Mouse (Mus musculus): ENCODE measurements at regions not wholly inside any gene's neighbourhood (a gene's known extent, or its start where the extent isn't known, plus 50 kb on each side); places are given as distances from the start of the nearest gene placed in this dataset.
"Not testable (repeated sequence)": the region's sequence is repeated elsewhere in the genome, so short reads cannot be mapped to it uniquely, and the experiment has no call there.

GRCm38 (mm10) chr10:43671785-43672184 lies 93.7 kb downstream of the Cd24a start:
- DNase-seq (ENCODE audit: low spot score in 2 of 2): no peak

- DNase-seq (ENCODE audit: low spot score in 2 of 2): no peak
Measured at GRCm38 (mm10) chr10:43672490-43672889, 94.4 kb downstream of the Cd24a start.

DNA sequence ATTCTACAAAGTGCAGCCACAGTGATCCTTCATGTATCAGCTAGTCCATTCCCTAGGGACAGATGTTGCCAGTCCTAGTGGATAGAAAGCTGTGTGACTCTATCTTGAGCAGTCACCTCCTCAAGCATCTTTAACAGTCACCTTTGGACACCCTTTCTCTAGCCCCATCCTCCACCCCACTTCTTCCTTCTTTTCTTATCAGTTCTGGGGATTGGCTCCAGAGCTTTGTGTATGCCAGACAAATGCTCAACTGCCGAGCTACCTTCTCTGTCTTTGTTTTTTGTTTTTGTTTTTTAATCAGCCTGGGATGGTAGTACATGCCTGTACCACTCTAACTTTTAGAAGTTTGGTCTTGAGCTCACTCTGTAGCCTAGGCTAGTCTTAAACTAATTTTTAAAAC lies 96.7 kb downstream of the Cd24a start:
- no peak for DNase-seq (ENCODE audit: low spot score in 2 of 2)

GRCm38 (mm10) chr10:43675495-43675894 lies 97.4 kb downstream of the Cd24a start:
- not testable (repeated sequence) for DNase-seq (ENCODE audit: low spot score in 2 of 2)

DNA sequence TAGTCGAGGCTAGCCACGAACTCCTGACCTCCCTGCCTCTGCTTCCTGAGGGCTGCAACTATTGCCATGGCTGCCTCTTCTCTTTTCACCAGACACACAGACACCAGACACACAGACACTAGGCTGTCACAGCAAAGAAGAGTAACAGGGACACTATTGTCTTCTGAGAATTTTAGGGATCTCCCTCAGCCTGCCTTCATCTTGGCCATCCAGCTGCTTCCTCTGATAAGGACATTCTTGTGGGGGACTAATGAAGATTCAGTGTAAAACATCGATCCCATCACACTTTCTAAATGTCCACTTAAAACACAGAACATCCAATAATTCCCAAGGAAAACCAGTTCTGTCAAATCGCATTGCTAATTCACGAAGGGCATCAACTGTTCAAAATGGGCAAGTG lies 98.2 kb downstream of the Cd24a start:
- DNase-seq (ENCODE audit: low spot score in 2 of 2): no peak

- no peak for DNase-seq (ENCODE audit: low spot score in 2 of 2)
Measured at GRCm38 (mm10) chr10:43684247-43685033, 106.4 kb downstream of the Cd24a start.

- peak in 1 of 2 experiments; percentile 30 for DNase-seq (ENCODE audit: low spot score in 2 of 2)
Measured at GRCm38 (mm10) chr10:43689161-43689913, 111.3 kb downstream of the Cd24a start.

- DNase-seq (ENCODE audit: low spot score in 2 of 2): no peak
Measured at GRCm38 (mm10) chr10:43689914-43690316, 111.8 kb downstream of the Cd24a start.

DNA sequence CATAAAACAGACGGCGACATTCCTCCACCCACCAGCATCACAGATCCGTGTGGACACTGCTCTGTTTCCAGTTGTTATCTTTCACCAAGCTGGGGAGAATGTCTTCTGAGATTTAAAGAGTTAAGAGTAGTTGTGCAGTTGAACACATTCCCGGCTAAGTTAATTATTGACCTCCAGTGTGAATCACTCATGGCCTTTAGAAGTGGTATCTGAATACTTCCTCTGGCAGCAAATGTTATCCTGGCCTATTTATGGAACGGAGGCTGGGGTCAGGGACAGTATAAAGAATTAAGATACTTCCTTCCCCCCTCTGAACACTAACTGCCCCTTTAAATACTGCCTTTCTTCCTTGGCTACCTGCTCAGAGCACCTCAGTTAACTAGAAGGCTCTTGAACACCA lies 115.9 kb downstream of the Cd24a start:
- no peak for DNase-seq (ENCODE audit: low spot score in 2 of 2)

DNA sequence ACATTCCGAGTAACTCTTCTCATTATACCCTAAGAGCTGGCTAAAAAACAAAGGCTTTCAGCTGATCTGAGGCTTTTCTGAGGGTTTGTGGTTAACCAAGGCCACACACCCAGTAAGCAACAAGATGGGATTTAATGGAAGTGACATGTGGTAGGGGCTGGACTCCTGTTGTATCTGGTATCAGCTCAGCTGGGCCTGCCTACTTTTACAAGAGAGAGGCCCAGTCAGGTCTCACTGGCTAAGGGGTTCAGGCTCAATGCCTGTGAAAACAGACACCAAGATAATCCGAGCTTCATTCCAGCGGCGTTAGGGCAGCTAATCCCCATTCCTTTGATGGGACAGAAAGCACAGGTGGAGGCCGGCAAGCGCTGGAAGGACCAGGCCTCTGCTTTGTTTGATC lies 116.4 kb downstream of the Cd24a start:
- DNase-seq (ENCODE audit: low spot score in 2 of 2): no peak

- no peak for DNase-seq (ENCODE audit: low spot score in 2 of 2)
Measured at GRCm38 (mm10) chr10:43695470-43695869, 117.4 kb downstream of the Cd24a start.

GRCm38 (mm10) chr10:43697917-43698316 lies 119.8 kb downstream of the Cd24a start:
- no peak for DNase-seq (ENCODE audit: low spot score in 2 of 2)

DNA sequence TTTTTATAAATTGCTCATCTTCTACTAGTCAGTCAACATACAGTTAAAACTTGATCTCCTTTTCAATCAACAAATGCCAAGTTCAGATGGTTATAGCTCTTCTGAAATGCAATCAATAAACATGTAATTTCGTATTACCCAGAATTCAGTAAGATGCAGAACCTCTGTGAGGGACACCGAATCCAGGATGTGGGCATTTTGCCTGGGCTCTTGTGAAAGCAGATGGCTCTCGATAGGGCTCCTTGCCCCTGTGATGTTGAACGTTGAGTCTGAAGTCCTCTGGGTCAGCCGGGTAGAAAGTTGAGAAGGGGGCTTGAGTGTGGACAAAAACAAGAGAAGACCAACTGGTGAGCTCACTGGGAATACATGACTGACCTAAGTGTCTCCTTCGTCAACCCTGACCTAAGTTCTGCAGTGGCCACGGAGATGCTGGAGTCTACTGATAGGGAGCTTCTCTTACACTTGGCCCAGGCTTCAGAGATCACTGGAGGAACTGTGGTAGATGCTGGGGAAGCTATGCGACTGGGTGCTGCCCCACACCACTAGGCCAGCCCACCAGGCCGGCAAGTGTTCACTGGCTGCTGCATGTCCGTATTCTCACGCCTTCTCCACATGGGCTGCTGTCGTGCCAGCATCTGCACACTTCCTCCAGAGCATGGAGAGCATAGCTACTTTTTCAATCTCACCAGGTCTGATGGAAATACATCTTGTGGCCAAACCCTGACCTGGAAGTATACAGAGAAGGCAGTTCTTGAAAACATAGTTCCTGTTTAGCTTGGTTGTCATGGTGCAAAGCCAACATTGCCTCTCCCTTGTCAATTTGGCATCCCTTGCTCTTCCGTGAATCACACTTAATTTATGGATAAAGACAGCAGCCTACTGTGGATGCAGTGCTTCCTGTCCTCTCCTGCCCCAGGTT lies 122.5 kb downstream of the Cd24a start:
- no peak for DNase-seq (ENCODE audit: low spot score in 2 of 2)

GRCm38 (mm10) chr10:43702895-43703294 lies 124.8 kb downstream of the Cd24a start:
- DNase-seq (ENCODE audit: low spot score in 2 of 2): no peak

GRCm38 (mm10) chr10:43706001-43706988 lies 128.2 kb downstream of the Cd24a start:
- no peak for DNase-seq (ENCODE audit: low spot score in 2 of 2)

- DNase-seq (ENCODE audit: low spot score in 2 of 2): no peak
Measured at GRCm38 (mm10) chr10:43707011-43707410, 128.9 kb downstream of the Cd24a start.

DNA sequence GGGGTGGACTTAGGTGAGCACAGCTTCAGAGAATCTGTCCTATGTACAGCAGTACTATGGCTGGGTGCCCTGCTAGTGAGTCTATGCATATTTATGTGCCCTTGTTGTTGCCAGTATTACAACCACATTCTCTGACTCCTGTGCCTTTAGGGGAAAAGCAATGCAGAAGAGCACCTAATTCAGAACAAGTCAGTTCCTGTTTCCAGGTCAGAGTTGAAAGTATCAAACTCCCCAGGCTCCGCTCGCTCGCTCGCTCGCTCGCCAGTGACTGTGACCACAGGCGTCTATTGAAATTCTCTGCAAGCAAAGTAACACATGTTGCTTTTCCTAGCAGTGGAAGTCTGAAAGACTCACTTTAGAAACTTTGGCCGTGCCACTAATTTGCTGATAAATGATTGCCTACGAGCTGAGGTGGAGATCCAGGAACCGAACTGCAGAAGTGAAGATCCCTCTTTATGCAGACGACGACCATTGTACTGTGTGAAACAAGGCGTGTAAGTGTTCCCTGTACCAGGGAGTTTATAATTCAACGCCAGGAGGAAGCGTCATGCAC lies 129.8 kb downstream of the Cd24a start:
- DNase-seq (ENCODE audit: low spot score in 2 of 2): no peak

DNA sequence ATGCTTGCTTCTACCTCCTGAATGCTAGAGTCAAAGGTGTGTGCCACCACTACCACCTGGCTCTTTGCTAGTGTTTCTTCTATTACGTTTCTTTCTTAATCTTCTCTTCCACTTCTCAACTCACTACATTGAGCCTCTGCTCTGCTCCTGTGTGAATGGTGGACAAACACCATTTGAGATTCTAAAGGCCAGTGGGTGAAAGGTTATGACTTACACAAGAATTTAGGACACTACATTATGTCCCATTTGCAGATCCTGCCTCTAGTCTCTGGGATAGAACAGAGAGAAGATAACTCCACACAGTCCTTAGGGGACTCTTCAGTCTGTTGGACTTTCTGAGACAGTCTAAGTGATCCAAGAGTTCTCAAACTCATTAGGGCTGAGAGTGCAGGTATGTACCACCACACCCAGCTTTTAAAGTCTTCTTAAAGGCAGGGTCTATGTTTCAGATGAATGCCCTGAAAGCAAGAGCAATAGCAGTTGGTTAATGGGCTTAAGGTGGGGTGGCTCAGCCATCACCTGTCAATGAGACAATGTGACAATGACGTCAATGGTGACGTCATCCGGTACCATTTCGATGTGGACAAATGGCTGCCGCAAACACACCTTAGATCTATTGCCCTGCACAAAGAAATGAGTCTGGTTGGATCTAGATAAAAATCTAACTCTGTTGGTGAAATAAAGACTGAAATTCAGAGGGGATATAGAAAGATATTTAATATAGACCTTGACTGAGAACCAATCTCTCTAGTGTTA lies 131.4 kb downstream of the Cd24a start:
- no peak for DNase-seq (ENCODE audit: low spot score in 2 of 2)

- no peak for DNase-seq (ENCODE audit: low spot score in 2 of 2)
Measured at GRCm38 (mm10) chr10:43710186-43710885, 132.3 kb downstream of the Cd24a start.
